Mouse (Mus musculus): ENCODE data around the gene Susd4. TPM values are rescaled to one million over a fixed set of nuclear protein-coding genes. Genes with fewer than 3 reads are reported as not detected.

Susd4 gene
- polyA plus RNA-seq, 1 experiment: 4.3 TPM

- no peak for DNase-seq
- H3K4me1 ChIP-seq (replicated peaks; ENCODE audit: control insufficient read depth, insufficient read depth, low read length): no peaks in the 10 kb centered on the region
- WGBS: 80% methylated on average over 7 of the region's 7 CpGs
- H3K4me3 ChIP-seq (ENCODE audit: control insufficient read depth, insufficient read depth, low read length): no peak overlapping the region
- no peaks in the 10 kb centered on the region for H3K27me3 ChIP-seq (ENCODE audit: control insufficient read depth, insufficient read depth, low read length)
- H3K36me3 ChIP-seq (ENCODE audit: control insufficient read depth, insufficient read depth, low read length): no peaks in the 10 kb centered on the region
- TF ChIP-seq CTCF (IDR thresholded peaks at IDR 0.05; ENCODE audit: borderline replicate concordance, control insufficient read depth, extremely low read depth, insufficient read depth, low read length, poor library complexity): no peak
- TF ChIP-seq POLR2A (IDR thresholded peaks at IDR 0.05; ENCODE audit: control insufficient read depth, extremely low read depth, insufficient read depth, low read length, poor library complexity): no peak
- H3K27ac ChIP-seq (ENCODE audit: control insufficient read depth, insufficient read depth, low read length): no peak overlapping the region
Measured at GRCm38 (mm10) chr1:182861671-182862358, 98.2 kb downstream of the Susd4 start.

DNA sequence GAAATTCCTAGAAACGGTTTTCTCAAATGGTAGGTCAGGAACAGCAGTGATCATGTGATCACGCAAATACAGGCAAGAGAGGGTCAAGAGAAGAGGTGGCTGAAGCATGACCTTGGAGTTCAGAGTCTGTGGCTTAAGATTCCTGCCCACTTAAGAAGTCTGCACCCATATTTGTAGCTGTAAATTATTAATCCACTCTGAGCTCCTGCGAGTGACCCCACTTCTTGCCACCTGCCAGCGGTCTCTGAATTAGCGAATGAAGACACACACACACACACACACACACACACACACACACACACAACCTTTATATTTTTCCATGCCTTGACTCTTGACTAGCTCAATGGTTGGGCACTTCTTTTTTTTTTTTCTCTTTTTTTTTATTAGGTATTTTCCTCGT lies 99.7 kb downstream of the Susd4 start:
- H3K4me1 ChIP-seq (replicated peaks; ENCODE audit: control insufficient read depth, insufficient read depth, low read length): no peaks in the 10 kb centered on the region
- no peak for TF ChIP-seq CTCF (IDR thresholded peaks at IDR 0.05; ENCODE audit: borderline replicate concordance, control insufficient read depth, extremely low read depth, insufficient read depth, low read length, poor library complexity)
- TF ChIP-seq POLR2A (IDR thresholded peaks at IDR 0.05; ENCODE audit: control insufficient read depth, extremely low read depth, insufficient read depth, low read length, poor library complexity): no peak

GRCm38 (mm10) chr1:182867886-182868285 lies 104.2 kb downstream of the Susd4 start:
- no peaks in the 10 kb centered on the region for H3K27me3 ChIP-seq (ENCODE audit: control insufficient read depth, insufficient read depth, low read length)
- no peak overlapping the region for H3K27ac ChIP-seq (ENCODE audit: control insufficient read depth, insufficient read depth, low read length)
- no peak for DNase-seq
- H3K36me3 ChIP-seq (ENCODE audit: control insufficient read depth, insufficient read depth, low read length): no peaks in the 10 kb centered on the region
- TF ChIP-seq CTCF (IDR thresholded peaks at IDR 0.05; ENCODE audit: borderline replicate concordance, control insufficient read depth, extremely low read depth, insufficient read depth, low read length, poor library complexity) (no peak), POLR2A (IDR thresholded peaks at IDR 0.05; ENCODE audit: control insufficient read depth, extremely low read depth, insufficient read depth, low read length, poor library complexity) (no peak)
- H3K4me1 ChIP-seq (replicated peaks; ENCODE audit: control insufficient read depth, insufficient read depth, low read length): no peaks in the 10 kb centered on the region
- no peak overlapping the region for H3K4me3 ChIP-seq (ENCODE audit: control insufficient read depth, insufficient read depth, low read length)
- WGBS: 78% methylated on average over 3 of the region's 3 CpGs

More for the DNA sequence above, 99.7 kb downstream of the Susd4 start:
- WGBS: 97% methylated on average over 6 of the region's 6 CpGs
- DNase-seq: no peak
- Histone ChIP-seq H3K27ac (ENCODE audit: control insufficient read depth, insufficient read depth, low read length) (no peak overlapping the region), H3K4me3 (ENCODE audit: control insufficient read depth, insufficient read depth, low read length) (no peak overlapping the region), H3K36me3 (ENCODE audit: control insufficient read depth, insufficient read depth, low read length) (no peaks in the 10 kb centered on the region), H3K27me3 (ENCODE audit: control insufficient read depth, insufficient read depth, low read length) (no peaks in the 10 kb centered on the region)

DNA sequence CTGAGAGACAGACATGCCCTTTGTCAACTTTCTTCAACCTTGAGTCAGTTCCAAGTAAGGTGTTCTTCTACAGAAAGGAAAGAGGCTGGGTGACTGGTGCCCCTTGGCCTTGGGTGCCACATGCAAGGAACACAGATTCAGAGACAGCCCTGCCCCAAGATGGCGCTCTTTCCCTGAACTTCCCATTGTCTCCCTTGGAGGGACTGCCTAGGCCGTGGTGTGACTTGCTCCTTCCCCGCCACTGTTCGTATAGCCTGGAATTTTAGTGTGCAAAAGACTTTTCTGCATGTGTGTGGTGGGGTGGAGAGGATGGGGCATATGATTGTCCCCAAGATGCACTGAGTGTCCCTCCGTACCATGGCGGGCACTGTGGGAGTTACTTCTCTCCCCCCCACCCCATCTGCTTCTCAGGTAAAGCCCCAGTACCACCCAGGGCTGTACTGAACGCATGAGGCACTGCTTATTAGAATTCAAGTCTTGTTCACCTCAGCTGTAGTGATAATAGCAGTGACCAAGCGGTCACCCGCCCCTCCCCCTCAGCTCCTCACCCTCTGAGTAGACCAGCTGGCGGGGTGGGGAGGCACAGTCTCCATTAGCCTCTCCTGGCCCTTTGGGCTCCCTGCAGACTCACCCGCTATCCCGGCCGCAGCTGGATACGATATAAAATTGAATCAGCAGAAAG lies 104.9 kb downstream of the Susd4 start:
- TF ChIP-seq POLR2A (IDR thresholded peaks at IDR 0.05; ENCODE audit: control insufficient read depth, extremely low read depth, insufficient read depth, low read length, poor library complexity): no peak
- no peak for TF ChIP-seq CTCF (IDR thresholded peaks at IDR 0.05; ENCODE audit: borderline replicate concordance, control insufficient read depth, extremely low read depth, insufficient read depth, low read length, poor library complexity)
- no peak for DNase-seq
- no peak overlapping the region for H3K27ac ChIP-seq (ENCODE audit: control insufficient read depth, insufficient read depth, low read length)
- H3K4me1 ChIP-seq (replicated peaks; ENCODE audit: control insufficient read depth, insufficient read depth, low read length): no peaks in the 10 kb centered on the region
- H3K4me3 ChIP-seq (ENCODE audit: control insufficient read depth, insufficient read depth, low read length): no peak overlapping the region
- H3K36me3 ChIP-seq (ENCODE audit: control insufficient read depth, insufficient read depth, low read length): no peaks in the 10 kb centered on the region
- 87% methylated on average over 14 of the region's 14 CpGs for WGBS
- H3K27me3 ChIP-seq (ENCODE audit: control insufficient read depth, insufficient read depth, low read length): no peaks in the 10 kb centered on the region

- WGBS: 81% methylated on average over 6 of the region's 6 CpGs
- H3K4me1 ChIP-seq (replicated peaks; ENCODE audit: control insufficient read depth, insufficient read depth, low read length): no peaks in the 10 kb centered on the region
- H3K4me3 ChIP-seq (ENCODE audit: control insufficient read depth, insufficient read depth, low read length): no peak overlapping the region
- no peaks in the 10 kb centered on the region for H3K36me3 ChIP-seq (ENCODE audit: control insufficient read depth, insufficient read depth, low read length)
- H3K27ac ChIP-seq (ENCODE audit: control insufficient read depth, insufficient read depth, low read length): no peak overlapping the region
- no peak for DNase-seq
- TF ChIP-seq CTCF (IDR thresholded peaks at IDR 0.05; ENCODE audit: borderline replicate concordance, control insufficient read depth, extremely low read depth, insufficient read depth, low read length, poor library complexity): no peak
- TF ChIP-seq POLR2A (IDR thresholded peaks at IDR 0.05; ENCODE audit: control insufficient read depth, extremely low read depth, insufficient read depth, low read length, poor library complexity): no peak
- H3K27me3 ChIP-seq (ENCODE audit: control insufficient read depth, insufficient read depth, low read length): no peaks in the 10 kb centered on the region
Measured at GRCm38 (mm10) chr1:182869114-182869456, 105.4 kb downstream of the Susd4 start.

DNA sequence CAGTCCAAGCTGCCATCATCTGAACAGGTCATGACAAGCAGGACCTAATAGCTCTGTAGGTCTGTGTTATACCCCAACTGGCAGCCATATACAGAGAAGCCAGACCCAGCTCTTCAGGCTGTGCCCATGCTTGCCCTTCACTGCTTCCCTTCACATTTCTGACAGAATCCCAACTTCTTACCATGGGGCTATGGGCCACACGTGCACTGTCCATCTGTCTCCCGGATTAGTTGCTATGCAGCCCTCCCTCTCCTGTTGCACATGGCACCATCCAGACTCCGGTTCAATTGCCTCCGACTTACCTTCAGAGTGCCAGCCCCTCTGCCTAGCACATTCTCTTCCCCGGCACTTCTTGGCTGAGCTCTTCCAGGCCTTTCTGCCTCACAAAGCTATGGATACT lies 114.5 kb downstream of the Susd4 start:
- no peaks in the 10 kb centered on the region for H3K27me3 ChIP-seq (ENCODE audit: control insufficient read depth, insufficient read depth, low read length)
- H3K4me1 ChIP-seq (replicated peaks; ENCODE audit: control insufficient read depth, insufficient read depth, low read length): no peaks in the 10 kb centered on the region
- TF ChIP-seq POLR2A (IDR thresholded peaks at IDR 0.05; ENCODE audit: control insufficient read depth, extremely low read depth, insufficient read depth, low read length, poor library complexity) (no peak), CTCF (IDR thresholded peaks at IDR 0.05; ENCODE audit: borderline replicate concordance, control insufficient read depth, extremely low read depth, insufficient read depth, low read length, poor library complexity) (no peak)
- no peaks in the 10 kb centered on the region for H3K36me3 ChIP-seq (ENCODE audit: control insufficient read depth, insufficient read depth, low read length)
- 97% methylated on average over 5 of the region's 5 CpGs for WGBS
- no peak overlapping the region for H3K27ac ChIP-seq (ENCODE audit: control insufficient read depth, insufficient read depth, low read length)
- H3K4me3 ChIP-seq (ENCODE audit: control insufficient read depth, insufficient read depth, low read length): no peak overlapping the region
- DNase-seq: no peak

Measured in thymus, adult 2 months (tissue).